Mouse (Mus musculus): ENCODE measurements around the gene Gm17087.
A peak's percentile ranks its signal among the peaks of the same experiment; 100 is the strongest.

Gene Gm17087

GRCm38 (mm10) chr17:8566850-8567249 lies at the start of gene Gm17087:
TSS of gene Gm17087 (minus strand) at chr17:8566950.
- DNase-seq, result no peak

- peak in 1 of 2 experiments; percentile 63 for DNase-seq
These were observed 47.3 kb upstream of the Gm17087 start for GRCm38 (mm10) chr17:8613882-8614551.

- no peak for DNase-seq
These were observed 45.2 kb upstream of the Gm17087 start for GRCm38 (mm10) chr17:8611916-8612315.

GRCm38 (mm10) chr17:8606695-8607094 lies 39.9 kb upstream of the Gm17087 start:
- DNase-seq, result no peak

- DNase-seq, result no peak
These were observed 39.2 kb upstream of the Gm17087 start for GRCm38 (mm10) chr17:8605921-8606320.

GRCm38 (mm10) chr17:8602976-8603375 lies 36.2 kb upstream of the Gm17087 start:
- DNase-seq, result no peak

GRCm38 (mm10) chr17:8597790-8598189 lies 31.0 kb upstream of the Gm17087 start:
- peak in 1 of 2 experiments; percentile 52 for DNase-seq

- DNase-seq, result peak in 1 of 2 experiments; percentile 55
These were observed 25.9 kb upstream of the Gm17087 start for GRCm38 (mm10) chr17:8592427-8593277.

GRCm38 (mm10) chr17:8581579-8581978 lies 14.8 kb upstream of the Gm17087 start:
- no peak for DNase-seq

- no peak for DNase-seq
These were observed 13.6 kb upstream of the Gm17087 start for GRCm38 (mm10) chr17:8580360-8580759.

- DNase-seq, result no peak
These were observed 7.0 kb upstream of the Gm17087 start for GRCm38 (mm10) chr17:8573542-8574260.

- DNase-seq, result no peak
These were observed 3.9 kb downstream of the Gm17087 start for GRCm38 (mm10) chr17:8562886-8563280.

- DNase-seq, result no peak
These were observed 4.5 kb downstream of the Gm17087 start for GRCm38 (mm10) chr17:8562101-8562885.

GRCm38 (mm10) chr17:8557926-8558325 lies 8.8 kb downstream of the Gm17087 start:
- DNase-seq, result no peak

GRCm38 (mm10) chr17:8556223-8556622 lies 10.5 kb downstream of the Gm17087 start:
- DNase-seq, result no peak

- DNase-seq, result no peak
These were observed 11.0 kb downstream of the Gm17087 start for GRCm38 (mm10) chr17:8555785-8556184.

- no peak for DNase-seq
These were observed 12.5 kb downstream of the Gm17087 start for GRCm38 (mm10) chr17:8554219-8554618.

- no peak for DNase-seq
These were observed 13.1 kb downstream of the Gm17087 start for GRCm38 (mm10) chr17:8553601-8554000.

- DNase-seq, result no peak
These were observed 14.3 kb downstream of the Gm17087 start for GRCm38 (mm10) chr17:8552346-8553035.

- no peak for DNase-seq
These were observed 15.1 kb downstream of the Gm17087 start for GRCm38 (mm10) chr17:8551641-8552040.

GRCm38 (mm10) chr17:8548733-8549132 lies 18.0 kb downstream of the Gm17087 start:
- DNase-seq, result no peak

- DNase-seq, result no peak
These were observed 20.4 kb downstream of the Gm17087 start for GRCm38 (mm10) chr17:8546366-8546765.

Data from spleen, adult 18-20 months (tissue).